Mouse (Mus musculus): ENCODE data around the gene Cplx2.

DNA sequence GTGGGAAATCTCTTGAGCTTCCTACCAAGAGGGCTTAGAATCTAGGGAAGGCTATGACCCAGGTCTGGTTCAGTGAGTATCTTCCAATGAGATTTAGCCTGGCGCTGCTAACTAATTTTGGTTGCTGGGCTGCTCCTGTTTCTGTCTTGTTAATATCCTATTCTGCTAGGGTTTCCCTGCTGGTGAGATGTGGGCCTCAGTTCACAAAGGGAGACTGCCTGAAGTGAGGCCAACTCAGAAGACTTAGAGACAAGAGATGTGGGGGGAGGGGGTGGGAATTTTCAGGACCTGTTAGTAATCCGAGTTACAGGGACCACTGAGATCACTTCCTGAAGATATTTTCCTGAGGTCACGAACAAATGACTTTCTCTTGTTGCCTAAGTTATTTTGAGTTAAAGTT is 33.1 kb downstream of the Cplx2 start:
- TF ChIP-seq POLR2A (IDR thresholded peaks at IDR 0.05; ENCODE audit: borderline replicate concordance, extremely low read depth, low read depth, low read length) = no peak
- TF ChIP-seq CTCF (IDR thresholded peaks at IDR 0.05; ENCODE audit: insufficient read depth, low read length) = no peak
